In genomic region chr6:136964609-136965510, GRCm38 (mm10) we compare ENCODE assay signal across 14 mouse cellular contexts. TPM values are rescaled to one million over a fixed set of nuclear protein-coding genes. Genes with fewer than 3 reads are reported as not detected.
DNase-seq lines count a peak whose midpoint lies in the region; ATAC-seq and TF ChIP-seq lines count a peak whose summit lies in the region.
"Had no signal": no experiment of that assay in that cellular context is flagged by ENCODE, and none has a peak within 500 bp of the region (broad histone marks: within the 10 kb centered on the region; RNA-seq: fewer than 3 reads in every experiment).

No protein-coding gene starts in this region.

- peak; percentile 26; the same call in 1 of the 2 replicates for TF ChIP-seq CTCF in layer of hippocampus, adult 2 months (conservative IDR thresholded peaks at IDR 0.05)

- H3K27me3 ChIP-seq in liver, embryonic 16.5 days (ENCODE audit: control insufficient read depth, insufficient read depth, low read depth, low read length) = no peaks in the 10 kb centered on the region
- no peaks in the 10 kb centered on the region for H3K27me3 ChIP-seq in kidney, embryonic 16.5 days (ENCODE audit: insufficient read depth, low read length)
- H3K27me3 ChIP-seq: heart, embryonic 15.5 days; midbrain, embryonic 12.5 days had no signal

- H3K36me3 ChIP-seq in liver, embryonic 16.5 days (ENCODE audit: control insufficient read depth, insufficient read depth) = no peaks in the 10 kb centered on the region
- no peaks in the 10 kb centered on the region for H3K36me3 ChIP-seq in kidney, embryonic 16.5 days (ENCODE audit: insufficient read depth, low read length)
- H3K36me3 ChIP-seq: heart, embryonic 15.5 days; midbrain, embryonic 12.5 days had no signal

- 27% methylated on average over 13 of the region's 13 CpGs for WGBS in liver, embryonic 16.5 days (ENCODE audit: insufficient replicate concordance)
- 72% methylated on average over 13 of the region's 13 CpGs for WGBS in kidney, embryonic 16.5 days

- no peak for DNase-seq in layer of hippocampus, adult 2 months (ENCODE audit: low spot score in 2 of 2)
- no peak for DNase-seq in layer of hippocampus, postnatal 25 days (ENCODE audit: extremely low spot score in 1 of 2, low spot score in 1 of 2)
- DNase-seq in layer of hippocampus, postnatal 14 days (ENCODE audit: low spot score in 2 of 2) = no peak
- no peak for DNase-seq in urinary bladder, postnatal 25 days (ENCODE audit: low spot score)
- DNase-seq: cerebellum, adult 9-11 months; kidney, adult 2 months had no signal

- no peaks in the 10 kb centered on the region; the same call in 1 of the 2 replicates for H3K4me1 ChIP-seq in liver, embryonic 16.5 days (ENCODE audit: control insufficient read depth, low read depth, low read length)
- peaks cover 7% of the 10 kb centered on the region; the same call in 1 of the 2 replicates for H3K4me1 ChIP-seq in kidney, embryonic 16.5 days (ENCODE audit: insufficient read depth, low read length)
- H3K4me1 ChIP-seq: midbrain, embryonic 12.5 days had no signal

- no peak overlapping the region for H3K4me2 ChIP-seq in liver, embryonic 16.5 days (ENCODE audit: low read depth, low read length)
- H3K4me2 ChIP-seq in kidney, embryonic 16.5 days (replicated peaks; ENCODE audit: low read depth, low read length) = no peak overlapping the region
- H3K4me2 ChIP-seq: heart, embryonic 15.5 days; midbrain, embryonic 12.5 days had no signal

- H3K27ac ChIP-seq in layer of hippocampus, adult 2 months = no peak overlapping the region
- H3K27ac ChIP-seq in liver, embryonic 16.5 days (ENCODE audit: low read length) = peak overlapping the region; percentile 21; the same call in 1 of the 2 replicates
- no peak overlapping the region for H3K27ac ChIP-seq in kidney, embryonic 16.5 days (ENCODE audit: low read length)
- H3K27ac ChIP-seq: heart, embryonic 15.5 days; left cerebral cortex, adult 2 months; midbrain, embryonic 12.5 days had no signal

- no peak overlapping the region for H3K9ac ChIP-seq in liver, embryonic 16.5 days (ENCODE audit: low read depth, low read length)
- H3K9ac ChIP-seq in kidney, embryonic 16.5 days (replicated peaks; ENCODE audit: low read length) = no peak overlapping the region
- H3K9ac ChIP-seq: heart, embryonic 15.5 days; midbrain, embryonic 12.5 days had no signal

- no peaks in the 10 kb centered on the region for H3K9me3 ChIP-seq in liver, embryonic 16.5 days (replicated peaks; ENCODE audit: control insufficient read depth, low read length)
- H3K9me3 ChIP-seq in kidney, embryonic 16.5 days (ENCODE audit: low read length) = no peaks in the 10 kb centered on the region
- H3K9me3 ChIP-seq: heart, embryonic 15.5 days; midbrain, embryonic 12.5 days had no signal

- H3K4me3 ChIP-seq in layer of hippocampus, adult 2 months = no peak overlapping the region
- H3K4me3 ChIP-seq in liver, embryonic 16.5 days (ENCODE audit: low read depth, low read length) = no peak overlapping the region
- H3K4me3 ChIP-seq in kidney, embryonic 16.5 days (ENCODE audit: low read length) = no peak overlapping the region
- H3K4me3 ChIP-seq: heart, embryonic 15.5 days; left cerebral cortex, adult 2 months; midbrain, embryonic 12.5 days had no signal

- ATAC-seq in CD4-positive, CD25-positive, alpha-beta regulatory T cell, adult 4 months = peak; percentile 78
- no peak for ATAC-seq in liver, embryonic 16.5 days (ENCODE audit: low read depth)
- ATAC-seq in neutrophil, adult 5-6 weeks (ENCODE audit: extremely low read depth, insufficient number of reproducible peaks, low FRiP score, poor library complexity, severe bottlenecking) = peak; percentile 49; the same call in 1 of the 2 replicates
- no peak for ATAC-seq in kidney, embryonic 16.5 days (ENCODE audit: low FRiP score, low TSS enrichment)

RNA-seq across cellular contexts. Expression of gene Arhgdib, which starts 23.2 kb away (rescaled TPM):
- 1 to 10 TPM; 8.5 to 9.4 TPM for total RNA-seq in layer of hippocampus, adult 2 months (2021)
- 10 to 100 TPM in 1 of 2 experiments, 1 to 10 TPM in 1; 8.8 to 11.3 TPM for total RNA-seq in layer of hippocampus, postnatal 25 days (2021)
- polyA plus RNA-seq in CD4-positive, CD25-positive, alpha-beta regulatory T cell, adult 4 months (2017; shearing (Covaris generic)) = 1,000 to 10,000 TPM; 2,618 to 2,837 TPM
- polyA plus RNA-seq in liver, embryonic 16.5 days (2015; fragmentation: Nextera tagmentation; extraction: Ambion mirVana) = 153 and 164 TPM in 2 replicates
- total RNA-seq in neutrophil, adult 5-6 weeks (2017) = 1,086 and 1,117 TPM in 2 replicates
- 67.6 and 69.5 TPM in 2 replicates for polyA plus RNA-seq in kidney, embryonic 16.5 days (2015; fragmentation: Nextera tagmentation; extraction: Ambion mirVana)
- 10 to 100 TPM; 12.4 to 12.6 TPM for total RNA-seq in layer of hippocampus, postnatal 14 days (2021)

RNA-seq across cellular contexts. Expression of gene Pde6h, which starts 41.2 kb away (rescaled TPM):
- total RNA-seq in layer of hippocampus, adult 2 months (2021) = under 1 TPM; 0.44 to 0.61 TPM
- 1 to 10 TPM; 1.2 TPM for total RNA-seq in layer of hippocampus, postnatal 25 days (2021)
- polyA plus RNA-seq in CD4-positive, CD25-positive, alpha-beta regulatory T cell, adult 4 months (2017; shearing (Covaris generic)) = under 1 TPM; 0.05 to 0.10 TPM
- not detected in 2 replicates for polyA plus RNA-seq in liver, embryonic 16.5 days (2015; fragmentation: Nextera tagmentation; extraction: Ambion mirVana)
- 0.35 TPM in 1 of 2 replicates, not detected in the other for total RNA-seq in neutrophil, adult 5-6 weeks (2017)
- 0.49 and 0.55 TPM in 2 replicates for polyA plus RNA-seq in kidney, embryonic 16.5 days (2015; fragmentation: Nextera tagmentation; extraction: Ambion mirVana)
- 1 to 10 TPM; 1.2 to 1.8 TPM for total RNA-seq in layer of hippocampus, postnatal 14 days (2021)
- polyA plus RNA-seq: adrenal gland, adult 2 months; midbrain, embryonic 12.5 days had no signal

RNA-seq across cellular contexts. Expression of gene Erp27, which starts 42.9 kb away (rescaled TPM):
- under 1 TPM; 0.26 to 0.52 TPM for total RNA-seq in layer of hippocampus, adult 2 months (2021)
- total RNA-seq in layer of hippocampus, postnatal 25 days (2021) = under 1 TPM; 0.52 to 0.85 TPM
- 1 to 10 TPM; 2.9 to 3.1 TPM for polyA plus RNA-seq in CD4-positive, CD25-positive, alpha-beta regulatory T cell, adult 4 months (2017; shearing (Covaris generic))
- 0.44 and 0.71 TPM in 2 replicates for polyA plus RNA-seq in liver, embryonic 16.5 days (2015; fragmentation: Nextera tagmentation; extraction: Ambion mirVana)
- total RNA-seq in neutrophil, adult 5-6 weeks (2017) = 12.0 and 12.5 TPM in 2 replicates
- 0.22 and 0.23 TPM in 2 replicates for polyA plus RNA-seq in kidney, embryonic 16.5 days (2015; fragmentation: Nextera tagmentation; extraction: Ambion mirVana)
- total RNA-seq in layer of hippocampus, postnatal 14 days (2021) = 1 to 10 TPM in 1 of 2 experiments, under 1 TPM in 1; 0.69 to 1.1 TPM
- total RNA-seq: adrenal gland, adult 2 months had no signal
- polyA plus RNA-seq: adrenal gland, adult 2 months; kidney, adult 2 months; midbrain, embryonic 12.5 days had no signal

Comparison
In these comparisons a context has a peak if more than half of its experiments do, and no peak if none do; other contexts are left out.
1. ATAC-seq: peak in CD4-positive, CD25-positive, alpha-beta regulatory T cell, adult 4 months (single experiment) and neutrophil, adult 5-6 weeks (single experiment); none in liver, embryonic 16.5 days (single experiment) and kidney, embryonic 16.5 days (single experiment).
2. RNA of gene Arhgdib, which starts 23.2 kb away (total RNA-seq): 1,086 to 1,117 TPM in neutrophil, adult 5-6 weeks; 12.4 to 12.6 TPM in layer of hippocampus, postnatal 14 days, 8.8 to 11.3 TPM in layer of hippocampus, postnatal 25 days and 8.5 to 9.4 TPM in layer of hippocampus, adult 2 months; every median in the first group is over 10 times any median in the second.